Mouse (Mus musculus): Measurements from ENCODE around the gene Lim2. TPM values are rescaled to one million over a fixed set of nuclear protein-coding genes. Genes with fewer than 3 reads are reported as not detected.

Gene Lim2
- polyA plus RNA-seq, 1 experiment from 2014 or later = not detected

DNA sequence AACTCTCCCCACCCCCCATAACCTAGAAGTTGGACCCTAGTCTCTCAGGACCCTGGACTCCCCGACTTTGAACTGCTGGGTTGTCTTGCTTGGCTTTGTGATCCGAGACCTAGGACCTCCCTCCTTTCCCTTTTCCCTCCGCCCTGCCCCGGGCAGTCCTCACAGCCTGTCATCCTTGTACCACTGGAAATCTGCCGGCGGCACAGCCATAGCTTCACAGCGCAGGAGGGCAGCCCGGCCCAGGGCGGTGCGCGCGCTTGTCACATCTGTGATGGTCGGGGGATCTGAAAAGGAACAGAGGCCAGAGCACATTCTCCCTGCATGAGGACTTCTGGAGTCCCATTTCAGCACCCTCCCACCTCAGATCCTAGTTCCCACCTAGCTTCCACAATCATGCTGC is 48.9 kb downstream of the Lim2 start:
- Histone ChIP-seq H3K9me3 (replicated peaks) (no peaks in the 10 kb centered on the region), H3K4me1 (peaks cover 11% of the 10 kb centered on the region), H3K9ac (no peak overlapping the region), H3K4me2 (replicated peaks) (peak overlapping the region; percentile 21), H3K27ac (no peak overlapping the region), H3K4me3 (no peak overlapping the region), H3K36me3 (peaks cover 24% of the 10 kb centered on the region), H3K27me3 (peaks cover 53% of the 10 kb centered on the region)
- 7% methylated on average over 13 of the region's 13 CpGs for WGBS
- ATAC-seq (ENCODE audit: low FRiP score) = no peak

DNA sequence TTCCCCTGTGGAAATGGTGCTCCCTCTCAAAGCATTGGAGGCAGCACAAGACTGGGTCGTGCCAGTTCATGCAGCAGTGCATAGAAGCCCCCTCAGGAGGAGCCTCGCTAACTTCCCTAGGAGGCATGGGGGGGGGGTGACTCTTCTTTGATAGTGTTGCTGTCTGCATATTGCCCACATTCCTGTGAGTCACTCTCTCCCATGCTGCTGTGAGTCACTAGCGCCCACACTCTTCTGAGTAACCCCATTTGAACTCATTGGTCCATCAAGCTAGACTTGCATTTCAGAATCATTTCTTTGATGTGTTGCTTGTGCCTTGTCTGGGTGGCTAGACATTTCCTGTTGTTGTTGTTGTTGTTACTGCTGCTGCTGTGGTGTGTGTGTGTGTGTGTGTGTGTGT is 53.7 kb downstream of the Lim2 start:
- peaks cover 20% of the 10 kb centered on the region for H3K4me1 ChIP-seq
- H3K4me2 ChIP-seq (replicated peaks) = no peak overlapping the region
- 73% methylated on average over 3 of the region's 3 CpGs for WGBS
- H3K27ac ChIP-seq = no peak overlapping the region
- no peaks in the 10 kb centered on the region for H3K9me3 ChIP-seq (replicated peaks)
- no peak overlapping the region for H3K9ac ChIP-seq
- peaks cover 31% of the 10 kb centered on the region for H3K27me3 ChIP-seq
- H3K4me3 ChIP-seq = no peak overlapping the region
- H3K36me3 ChIP-seq = peaks cover 9% of the 10 kb centered on the region; the same call in 1 of the 2 replicates
- no peak for ATAC-seq (ENCODE audit: low FRiP score)

DNA sequence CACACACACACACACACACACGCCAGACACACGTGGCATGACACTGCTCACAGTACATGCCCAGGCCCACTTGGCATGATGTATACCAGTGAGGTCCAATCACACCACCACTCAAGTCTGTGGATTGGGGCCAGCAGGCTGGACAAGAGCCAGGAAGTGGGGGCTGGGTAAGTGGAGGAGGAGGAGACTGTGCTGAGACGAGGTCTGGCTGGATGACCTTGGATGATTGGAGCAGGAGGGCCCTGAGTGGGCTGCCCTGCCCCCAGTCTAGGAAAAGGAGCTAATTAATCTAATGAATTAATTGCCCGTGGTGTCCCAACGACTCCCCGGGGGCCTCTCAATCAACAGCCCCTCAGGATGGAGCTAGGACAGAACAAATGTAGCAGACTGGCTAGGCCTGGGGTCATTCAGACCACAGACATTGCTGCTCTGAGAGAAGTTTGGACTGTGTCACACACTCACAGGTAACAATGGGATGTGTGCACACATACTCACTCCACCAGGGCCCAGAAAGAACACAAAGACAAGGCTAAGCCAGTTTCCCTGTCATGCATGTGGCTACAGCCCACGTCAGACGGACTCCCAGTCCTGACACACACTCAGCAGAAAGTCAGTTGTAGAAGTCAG is 54.7 kb downstream of the Lim2 start:
- 64% methylated on average over 8 of the region's 8 CpGs for WGBS
- Histone ChIP-seq H3K4me1 (peaks cover 15% of the 10 kb centered on the region), H3K27me3 (peaks cover 21% of the 10 kb centered on the region), H3K36me3 (peaks cover 9% of the 10 kb centered on the region; the same call in 1 of the 2 replicates), H3K4me3 (no peak overlapping the region), H3K27ac (no peak overlapping the region; the same call in 1 of the 2 replicates), H3K9me3 (replicated peaks) (no peaks in the 10 kb centered on the region), H3K4me2 (replicated peaks) (no peak overlapping the region), H3K9ac (no peak overlapping the region)
- ATAC-seq (ENCODE audit: low FRiP score) = peak; percentile 77

DNA sequence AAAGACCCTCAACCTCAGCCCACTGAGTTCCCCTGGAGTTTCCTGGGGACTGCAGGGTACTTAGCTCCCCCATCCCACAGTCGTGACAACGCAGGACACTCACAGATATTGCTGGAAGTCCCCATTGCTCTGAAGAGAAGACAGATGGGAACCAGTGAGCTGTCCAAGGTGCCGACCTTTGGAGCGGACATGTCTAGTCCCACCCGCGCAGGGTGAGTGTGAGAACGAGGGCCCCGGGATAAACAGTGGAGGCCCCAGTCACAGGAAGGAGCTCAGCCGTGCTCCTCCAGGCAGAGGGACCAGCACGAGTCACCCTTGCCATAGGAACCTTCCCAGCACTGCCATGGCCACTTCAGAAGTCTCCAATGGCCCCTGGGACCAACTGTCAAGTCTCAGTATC is 55.8 kb downstream of the Lim2 start:
- no peak overlapping the region for H3K4me2 ChIP-seq (replicated peaks)
- H3K9me3 ChIP-seq (replicated peaks) = no peaks in the 10 kb centered on the region
- ATAC-seq (ENCODE audit: low FRiP score) = no peak
- H3K27me3 ChIP-seq = peaks cover 11% of the 10 kb centered on the region
- H3K36me3 ChIP-seq = peaks cover 9% of the 10 kb centered on the region; the same call in 1 of the 2 replicates
- peaks cover 16% of the 10 kb centered on the region for H3K4me1 ChIP-seq
- no peak overlapping the region for H3K27ac ChIP-seq
- no peak overlapping the region for H3K4me3 ChIP-seq
- 27% methylated on average over 10 of the region's 10 CpGs for WGBS
- no peak overlapping the region for H3K9ac ChIP-seq

Small RNA genes within 50 kb of the gene (microRNA-seq; reads per million reads assigned to microRNA genes)
- 1.1 reads per million for gene Mir7051

Other genes with a start within 250 kb of the Lim2 start
- 15.8 and 18.1 TPM in 2 replicates for gene Zfp715, start 114.4 kb upstream of the Lim2 start, polyA plus RNA-seq (2016; fragmentation: Nextera tagmentation; extraction: Ambion mirVana)
- gene Siglecf, start 76.3 kb upstream of the Lim2 start, polyA plus RNA-seq (2016; fragmentation: Nextera tagmentation; extraction: Ambion mirVana) = 0.09 TPM in 1 of 2 replicates, not detected in the other
- not detected in 2 replicates for gene Siglecg, start 19.5 kb upstream of the Lim2 start, polyA plus RNA-seq (2016; fragmentation: Nextera tagmentation; extraction: Ambion mirVana)
- 0.27 TPM in 1 of 2 replicates, not detected in the other for gene Nkg7, start 9.4 kb downstream of the Lim2 start, polyA plus RNA-seq (2016; fragmentation: Nextera tagmentation; extraction: Ambion mirVana)
- not detected in 2 replicates for gene Cldnd2, start 13.1 kb downstream of the Lim2 start, polyA plus RNA-seq (2016; fragmentation: Nextera tagmentation; extraction: Ambion mirVana)
- gene Etfb, start 16.4 kb downstream of the Lim2 start, polyA plus RNA-seq (2016; fragmentation: Nextera tagmentation; extraction: Ambion mirVana) = 169 and 170 TPM in 2 replicates
- gene Gm45233, start 16.5 kb downstream of the Lim2 start, polyA plus RNA-seq (2016; fragmentation: Nextera tagmentation; extraction: Ambion mirVana) = 0.50 TPM in 1 of 2 replicates, not detected in the other
- 6.5 and 6.7 TPM in 2 replicates for gene Vsig10l, start 35.5 kb downstream of the Lim2 start, polyA plus RNA-seq (2016; fragmentation: Nextera tagmentation; extraction: Ambion mirVana)
- 3.4 and 4.2 TPM in 2 replicates for gene Iglon5, start 62.4 kb downstream of the Lim2 start, polyA plus RNA-seq (2016; fragmentation: Nextera tagmentation; extraction: Ambion mirVana)
- gene 4931406B18Rik, start 78.3 kb downstream of the Lim2 start, polyA plus RNA-seq (2016; fragmentation: Nextera tagmentation; extraction: Ambion mirVana) = not detected in 2 replicates
- gene Cd33, start 116.8 kb downstream of the Lim2 start, polyA plus RNA-seq (2016; fragmentation: Nextera tagmentation; extraction: Ambion mirVana) = 0.70 and 1.4 TPM in 2 replicates
- 8.4 and 9.6 TPM in 2 replicates for gene Zfp658, start 134.6 kb downstream of the Lim2 start, polyA plus RNA-seq (2016; fragmentation: Nextera tagmentation; extraction: Ambion mirVana)
- 17.2 and 17.6 TPM in 2 replicates for gene Zfp719, start 151.9 kb downstream of the Lim2 start, polyA plus RNA-seq (2016; fragmentation: Nextera tagmentation; extraction: Ambion mirVana)
- gene Zfp819, start 179.5 kb downstream of the Lim2 start, polyA plus RNA-seq (2016; fragmentation: Nextera tagmentation; extraction: Ambion mirVana) = 0.34 and 0.37 TPM in 2 replicates
- gene Ceacam18, start 207.0 kb downstream of the Lim2 start, polyA plus RNA-seq (2016; fragmentation: Nextera tagmentation; extraction: Ambion mirVana) = not detected in 2 replicates
- gene Siglece, start 232.5 kb downstream of the Lim2 start, polyA plus RNA-seq (2016; fragmentation: Nextera tagmentation; extraction: Ambion mirVana) = 0.18 and 0.44 TPM in 2 replicates
- 16.4 and 17.0 TPM in 2 replicates for gene Ctu1, start 244.3 kb downstream of the Lim2 start, polyA plus RNA-seq (2016; fragmentation: Nextera tagmentation; extraction: Ambion mirVana)

Data from hindbrain, embryonic 12.5 days (tissue).